Mouse (Mus musculus) gastrocnemius, adult 8-10 months (tissue): Measurements from ENCODE around the gene Gna13. TPM values are rescaled to one million over a fixed set of nuclear protein-coding genes. Genes with fewer than 3 reads are reported as not detected.

ENCODE experiments used
- total RNA-seq, 4 experiments: library from RNA; stranded (reverse); gene quantifications; 2 replicates each; pipeline ENCODE4 v1.2.4; 2022

Gna13 gene
- total RNA-seq, 4 experiments from 2014 or later: 23.3 to 30.3 (median 28.4) TPM

Other genes with a start within 250 kb of the Gna13 start
- not detected for gene E030025P04Rik, start 218.5 kb upstream of the Gna13 start, total RNA-seq
- gene Rgs9, start 64.7 kb upstream of the Gna13 start, total RNA-seq: not detected
- not detected for gene 9930022D16Rik, start 51.1 kb downstream of the Gna13 start, total RNA-seq
- 10 to 100 TPM; 64.3 to 84.3 (median 72.6) TPM for gene Amz2, start 63.1 kb downstream of the Gna13 start, total RNA-seq
- gene Arsg, start 110.5 kb downstream of the Gna13 start, total RNA-seq: 1 to 10 TPM; 1.1 to 1.8 (median 1.2) TPM
- gene Slc16a6, start 110.8 kb downstream of the Gna13 start, total RNA-seq: 1 to 10 TPM; 2.9 to 5.7 (median 4.0) TPM
- 10 to 100 TPM; 47.2 to 68.4 (median 59.2) TPM for gene Wipi1, start 249.1 kb downstream of the Gna13 start, total RNA-seq